13 mouse cellular contexts compared by ENCODE assay signal in genomic region chr2:170811356-170811755, GRCm38 (mm10).
DNase-seq lines count a peak whose midpoint lies in the region; ATAC-seq lines count a peak whose summit lies in the region.
"Had no signal": no experiment of that assay in that cellular context is flagged by ENCODE, and none has a peak within 500 bp of the region (broad histone marks: within the 10 kb centered on the region; RNA-seq: fewer than 3 reads in every experiment).

No protein-coding gene starts in this region.

- no peak for ATAC-seq in megakaryocyte, adult 5-6 weeks (ENCODE audit: poor library complexity, severe bottlenecking)
- no peak for ATAC-seq in heart, embryonic 11.5 days (replicated peaks; ENCODE audit: insufficient number of reproducible peaks, low FRiP score, low TSS enrichment)

- 45% methylated on average over 9 of the region's 9 CpGs for WGBS in heart, embryonic 11.5 days (ENCODE audit: insufficient replicate concordance)

- H3K9ac ChIP-seq in heart, embryonic 11.5 days (ENCODE audit: low read depth, low read length), result no peak overlapping the region
- H3K9ac ChIP-seq: heart, embryonic 13.5 days had no signal

- H3K9me3 ChIP-seq in megakaryocyte, embryonic 14.5 days, result peaks cover 72% of the 10 kb centered on the region
- H3K9me3 ChIP-seq in heart, embryonic 11.5 days (replicated peaks; ENCODE audit: control insufficient read depth, low read length), result no peaks in the 10 kb centered on the region
- H3K9me3 ChIP-seq: heart, embryonic 13.5 days had no signal

- H3K4me2 ChIP-seq in heart, embryonic 11.5 days, result no peak overlapping the region
- H3K4me2 ChIP-seq: heart, embryonic 13.5 days had no signal

- DNase-seq in cerebellum, postnatal 36 days, result peak; percentile 90 to 92
- peak; percentile 55 for DNase-seq in left cerebral cortex, adult 11 months (ENCODE audit: low spot score)
- DNase-seq in right cerebral cortex, postnatal 25 days, result peak; percentile 38
- no peak for DNase-seq in kidney, adult 8-10 months
- DNase-seq in testis, postnatal 10 days (ENCODE audit: low spot score), result no peak
- DNase-seq: kidney, adult 2 months; liver; thymus, postnatal 36 days had no signal

- H3K36me3 ChIP-seq in megakaryocyte, embryonic 14.5 days (replicated peaks; ENCODE audit: low read length), result no peaks in the 10 kb centered on the region
- no peaks in the 10 kb centered on the region for H3K36me3 ChIP-seq in heart, embryonic 11.5 days (ENCODE audit: control insufficient read depth, insufficient read depth, low read length)
- H3K36me3 ChIP-seq: heart, embryonic 13.5 days had no signal

- H3K27me3 ChIP-seq in megakaryocyte, embryonic 14.5 days (replicated peaks), result no peaks in the 10 kb centered on the region
- no peaks in the 10 kb centered on the region for H3K27me3 ChIP-seq in heart, embryonic 11.5 days (ENCODE audit: control insufficient read depth, insufficient read depth, low read length)
- H3K27me3 ChIP-seq: CH12.LX; heart, embryonic 13.5 days had no signal

- H3K27ac ChIP-seq in heart, embryonic 11.5 days (ENCODE audit: low read depth, low read length), result no peak overlapping the region
- H3K27ac ChIP-seq: heart, embryonic 13.5 days had no signal

- H3K4me1 ChIP-seq in megakaryocyte, embryonic 14.5 days, result no peaks in the 10 kb centered on the region
- 0 out of 2 replicates have a peak, but pooled peaks cover 4% of the 10 kb centered on the region for H3K4me1 ChIP-seq in heart, embryonic 11.5 days (ENCODE audit: control insufficient read depth, insufficient read depth, low read length)

- peak overlapping the region; percentile 0 for H3K4me3 ChIP-seq in megakaryocyte, embryonic 14.5 days (replicated peaks)
- H3K4me3 ChIP-seq in heart, embryonic 11.5 days (ENCODE audit: low read depth, low read length), result no peak overlapping the region
- H3K4me3 ChIP-seq: heart, embryonic 13.5 days had no signal

Comparison
In these comparisons a context has a peak if more than half of its experiments do, and no peak if none do; other contexts are left out.
1. DNase-seq: peak in cerebellum, postnatal 36 days (2 of 2), left cerebral cortex, adult 11 months (single experiment) and right cerebral cortex, postnatal 25 days (single experiment); none in kidney, adult 8-10 months (0 of 2) and testis, postnatal 10 days (single experiment).